Mouse (Mus musculus): ENCODE measurements at regions not wholly inside any gene's neighbourhood (a gene's known extent, or its start where the extent isn't known, plus 50 kb on each side); places are given as distances from the start of the nearest gene placed in this dataset.

GRCm38 (mm10) chr15:85634322-85635141, 52.3 kb upstream of the Wnt7b start:
- peak; percentile 98 to 99 for DNase-seq (ENCODE audit: low spot score in 2 of 2)

DNA sequence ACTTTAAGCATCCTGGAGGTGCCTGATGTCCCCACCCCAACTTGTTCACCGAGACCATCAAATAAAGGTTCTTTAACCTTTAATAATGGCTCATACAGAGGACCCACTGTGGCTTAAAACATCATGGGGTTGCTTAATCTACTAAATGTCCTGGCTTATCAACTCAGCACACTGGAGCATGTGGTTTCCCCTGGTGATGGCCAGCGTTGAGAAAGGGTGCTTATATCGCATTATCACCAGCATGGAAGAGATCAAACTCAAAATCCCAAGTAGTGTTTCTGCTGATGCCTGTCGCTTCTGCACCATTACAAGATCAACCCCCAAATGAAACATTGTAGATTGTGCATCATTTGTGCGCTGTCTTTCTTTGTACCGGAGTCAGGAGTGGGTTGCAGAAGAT, 53.2 kb upstream of the Wnt7b start:
- DNase-seq (ENCODE audit: low spot score in 2 of 2) = no peak

DNA sequence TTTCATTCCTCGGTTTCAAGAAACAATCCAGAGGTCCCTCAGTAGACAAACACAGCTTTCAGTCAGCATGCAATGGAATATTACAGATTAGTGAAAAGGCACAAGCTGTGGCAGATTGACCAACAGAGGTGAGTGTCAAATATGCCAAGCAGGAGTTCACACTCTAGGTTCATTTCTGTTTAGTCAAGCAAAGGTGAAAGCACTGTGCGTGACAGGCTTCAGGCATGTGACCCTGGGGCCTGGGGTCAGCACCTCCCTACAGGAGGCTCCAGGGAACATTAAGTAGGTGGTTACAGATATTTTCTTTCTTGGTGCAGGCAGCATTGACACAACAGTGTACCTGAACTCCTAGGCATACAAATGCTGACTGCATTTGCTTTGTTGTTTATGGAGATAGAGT, 57.3 kb upstream of the Wnt7b start:
- no peak for DNase-seq (ENCODE audit: low spot score in 2 of 2)

GRCm38 (mm10) chr15:85641120-85642080, 59.1 kb upstream of the Wnt7b start:
- DNase-seq (ENCODE audit: low spot score in 2 of 2) = no peak

DNA sequence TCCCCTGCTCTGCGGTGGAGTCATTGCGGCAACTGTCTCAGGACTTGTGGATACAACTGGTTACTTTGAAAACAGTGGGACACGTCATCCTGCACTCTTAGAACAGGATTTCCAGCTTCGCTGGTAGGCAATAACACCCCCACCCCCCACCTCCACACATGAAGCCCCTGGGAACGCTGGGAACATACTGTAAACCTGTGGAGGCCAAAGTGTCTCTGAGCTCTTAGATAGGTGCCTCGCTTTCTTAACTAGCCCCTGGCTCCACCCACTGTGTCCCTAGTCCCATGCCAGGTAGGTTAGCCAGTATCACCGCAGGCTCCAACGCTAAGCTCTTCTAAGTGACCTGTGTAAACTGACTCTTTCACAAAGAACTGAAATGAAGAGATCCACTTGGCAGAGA, 63.1 kb upstream of the Wnt7b start:
- DNase-seq (ENCODE audit: low spot score in 2 of 2) = no peak

- DNase-seq (ENCODE audit: low spot score in 2 of 2) = no peak
Observed at GRCm38 (mm10) chr15:85645971-85646638, 63.8 kb upstream of the Wnt7b start.

DNA sequence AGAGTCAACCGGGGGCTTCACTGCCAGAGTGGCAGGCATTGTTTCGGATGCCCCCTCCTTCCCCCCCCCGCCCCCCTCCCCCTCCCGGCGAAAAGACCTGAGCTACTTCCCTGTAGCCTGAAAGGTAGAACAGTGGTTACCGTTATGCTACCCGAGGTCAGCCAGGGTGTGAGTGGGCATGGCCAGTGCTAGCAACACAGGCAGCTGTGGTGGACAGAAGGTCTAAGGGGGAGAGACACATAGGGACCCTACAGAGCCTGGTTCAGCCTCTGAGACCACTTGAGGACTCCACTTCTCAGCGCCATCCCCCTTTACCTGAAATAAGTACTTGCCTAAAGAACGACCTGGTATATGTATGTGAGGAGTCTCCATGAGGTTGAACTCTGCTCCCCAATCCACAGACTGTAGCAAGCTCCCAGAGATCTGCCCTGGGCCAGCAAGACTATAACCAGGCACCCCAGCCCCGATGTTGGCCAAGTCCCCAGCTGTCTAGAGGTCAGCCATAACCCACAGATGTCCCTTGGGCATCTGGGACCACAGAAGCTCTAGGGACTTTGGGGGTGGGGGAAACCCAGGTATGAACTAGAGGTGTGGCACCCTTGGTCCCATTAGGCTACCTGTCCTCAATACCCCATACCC, 64.5 kb upstream of the Wnt7b start:
- DNase-seq (ENCODE audit: low spot score in 2 of 2) = no peak

DNA sequence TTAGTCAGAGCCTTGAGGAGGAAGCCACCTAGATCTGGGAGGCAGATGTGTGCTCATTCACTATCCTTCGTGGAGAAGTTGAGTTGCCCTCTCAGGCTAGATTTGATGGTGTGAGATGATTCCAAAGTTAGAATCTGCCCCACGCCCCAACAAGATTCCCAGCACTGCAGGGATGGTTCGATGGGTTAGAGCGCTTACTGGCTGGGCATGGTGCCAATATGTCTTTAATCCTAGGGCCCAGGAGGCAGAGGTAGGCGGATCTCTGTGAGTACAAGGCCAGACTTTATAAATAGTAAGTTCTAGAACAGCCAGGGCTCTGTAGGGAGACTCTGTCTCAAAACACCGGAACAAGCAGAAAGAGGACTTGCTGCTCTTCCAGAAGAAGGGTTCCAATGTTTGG, 65.3 kb upstream of the Wnt7b start:
- no peak for DNase-seq (ENCODE audit: low spot score in 2 of 2)

DNA sequence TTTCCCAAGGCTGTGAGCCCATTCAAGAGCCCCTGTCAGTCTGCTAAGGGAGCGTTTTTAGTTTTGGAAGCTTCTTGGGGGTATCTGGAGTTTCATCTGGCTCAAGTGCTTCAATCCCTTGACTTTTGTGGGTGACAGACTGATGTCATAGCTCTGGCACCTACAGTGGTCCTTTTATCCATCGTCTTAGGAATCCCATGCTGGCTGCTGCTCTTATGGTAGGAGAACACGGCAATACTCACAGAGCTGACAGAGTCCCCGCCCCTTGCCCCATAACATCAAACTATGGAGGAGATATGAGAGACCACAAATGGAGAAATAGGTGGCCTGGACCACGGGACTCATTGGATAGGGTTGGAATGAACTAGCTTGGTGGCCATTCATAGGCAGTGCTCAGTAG, 68.0 kb upstream of the Wnt7b start:
- no peak for DNase-seq (ENCODE audit: low spot score in 2 of 2)

GRCm38 (mm10) chr15:85651718-85652420, 69.6 kb upstream of the Wnt7b start:
- no peak for DNase-seq (ENCODE audit: low spot score in 2 of 2)

GRCm38 (mm10) chr15:85652431-85652830, 70.2 kb upstream of the Wnt7b start:
- DNase-seq (ENCODE audit: low spot score in 2 of 2) = no peak

DNA sequence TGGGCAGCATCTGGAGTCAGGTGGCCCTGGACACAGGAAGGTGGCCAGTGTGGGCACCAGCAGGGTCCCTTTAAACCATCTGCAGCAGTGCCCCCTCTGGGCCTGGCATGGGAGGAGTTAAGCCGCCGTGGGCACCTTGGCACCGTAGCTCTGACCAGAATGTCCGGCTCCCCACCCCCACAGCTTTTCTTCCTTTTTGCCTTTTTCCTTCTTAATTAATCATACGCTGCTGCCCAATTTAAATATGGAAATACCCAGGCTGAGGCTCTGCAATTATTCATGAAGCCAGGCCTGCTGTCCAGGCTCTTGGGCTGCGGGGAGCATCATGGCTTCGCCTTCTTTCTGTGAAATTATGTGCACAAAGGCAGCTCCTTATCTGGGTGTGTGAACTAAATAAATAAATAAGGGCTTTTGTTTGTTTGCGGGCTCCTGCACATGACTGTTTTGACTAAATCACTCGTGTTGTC, 70.6 kb upstream of the Wnt7b start:
- DNase-seq (ENCODE audit: low spot score in 2 of 2) = peak in 1 of 2 experiments; percentile 61

- DNase-seq (ENCODE audit: low spot score in 2 of 2) = peak; percentile 73 to 78
Observed at GRCm38 (mm10) chr15:85653421-85654401, 71.4 kb upstream of the Wnt7b start.

- no peak for DNase-seq (ENCODE audit: low spot score in 2 of 2)
Observed at GRCm38 (mm10) chr15:85654791-85655190, 72.5 kb upstream of the Wnt7b start.

DNA sequence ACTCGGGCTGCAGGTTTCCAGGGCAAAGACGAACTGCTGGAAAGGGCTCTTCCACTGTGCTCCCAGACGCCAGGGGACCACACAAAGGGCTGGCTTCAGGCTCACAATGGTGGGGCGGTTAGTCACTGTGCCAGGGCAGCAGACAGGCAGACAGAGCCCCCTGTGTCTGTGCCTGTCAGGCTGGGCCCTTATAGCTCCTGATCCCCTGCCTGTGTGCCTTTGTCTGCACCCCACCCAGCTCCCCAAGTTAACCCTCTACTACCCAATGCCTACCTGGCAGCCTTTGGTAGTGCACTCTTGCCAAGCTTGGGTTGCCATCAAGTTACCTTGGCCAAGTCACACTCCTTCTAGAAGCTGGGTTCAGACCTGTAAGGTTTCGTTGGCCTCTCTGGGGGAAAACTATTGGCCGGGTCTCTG, 73.5 kb upstream of the Wnt7b start:
- DNase-seq (ENCODE audit: low spot score in 2 of 2) = peak in 1 of 2 experiments; percentile 57

DNA sequence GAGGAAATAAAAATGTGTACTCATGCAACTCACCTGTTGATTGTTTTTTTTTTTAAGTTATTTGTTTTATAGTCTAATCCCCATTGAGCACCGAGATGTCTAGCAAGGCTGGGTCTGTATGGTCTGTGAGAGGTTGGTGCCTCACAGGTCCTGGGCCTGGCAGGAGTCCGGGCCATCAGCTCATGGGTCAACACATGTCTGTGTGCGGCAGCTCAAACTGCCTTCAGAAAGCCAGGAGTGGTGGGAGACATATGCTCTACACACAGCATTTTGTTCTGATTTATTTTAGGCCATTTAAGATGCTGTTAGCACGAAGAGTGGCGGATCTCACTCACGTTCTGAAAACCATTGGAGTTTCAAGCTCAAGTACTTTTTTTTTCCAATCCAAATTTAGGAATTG, 74.6 kb upstream of the Wnt7b start:
- DNase-seq (ENCODE audit: low spot score in 2 of 2) = no peak

GRCm38 (mm10) chr15:85657441-85657989, 75.2 kb upstream of the Wnt7b start:
- DNase-seq (ENCODE audit: low spot score in 2 of 2) = no peak

DNA sequence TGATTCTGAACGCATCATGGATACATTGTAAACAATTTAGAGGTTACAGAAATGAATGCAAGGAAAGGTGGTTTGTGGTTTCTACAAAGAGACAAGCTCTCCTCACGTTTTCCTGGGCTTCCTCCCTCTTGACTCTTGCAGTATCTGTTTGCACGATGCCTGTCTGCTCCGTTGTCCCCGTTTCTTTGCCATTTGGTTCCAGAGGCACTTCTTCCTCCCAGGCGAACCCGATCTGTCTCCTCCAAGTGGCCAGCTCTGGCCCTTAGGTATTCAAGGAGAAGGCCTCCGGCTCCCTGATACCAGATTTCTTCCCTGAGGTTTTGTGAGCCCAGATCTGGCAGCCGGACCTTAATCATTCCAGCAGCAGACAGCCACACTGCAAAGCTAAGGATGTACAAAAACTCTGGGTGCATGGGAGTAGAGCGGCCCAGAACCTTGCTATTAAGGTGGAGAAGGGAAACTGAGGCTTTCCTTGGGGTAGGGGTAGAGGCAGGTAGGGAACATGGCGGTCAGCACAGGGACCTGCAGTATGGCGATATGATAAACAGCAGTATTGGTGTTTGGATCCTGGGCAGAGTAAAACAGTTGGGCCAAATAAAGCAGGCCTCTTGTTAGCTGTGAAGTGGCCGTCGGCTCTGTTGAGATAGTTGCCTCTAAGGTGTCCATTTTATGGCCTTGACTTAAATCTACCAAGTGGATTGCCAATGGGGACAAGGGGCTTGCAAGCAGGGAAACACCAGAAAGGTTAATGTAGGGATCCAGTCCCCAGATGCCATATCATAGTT, 76.0 kb upstream of the Wnt7b start:
- DNase-seq (ENCODE audit: low spot score in 2 of 2) = no peak
